Mouse (Mus musculus) small intestine, adult 2 months (tissue): ENCODE measurements around the gene Fat3. TPM values are rescaled to one million over a fixed set of nuclear protein-coding genes. Genes with fewer than 3 reads are reported as not detected.

Experiments
- H3K27ac ChIP-seq: fragments of 200-500 bp; 2 replicates; pipeline ENCODE4 v1.5.1; 2012; ENCODE audit warnings: low read depth, low read length, control low read depth, inconsistent platforms; ENCODE audit not compliant: insufficient read depth
- H3K27me3 ChIP-seq: fragments of 200-500 bp; 2 replicates; pipeline ENCODE4 v1.6.1; 2012; ENCODE audit warnings: mild to moderate bottlenecking, moderate library complexity, low read length, inconsistent platforms; ENCODE audit not compliant: control insufficient read depth, insufficient read depth
- H3K36me3 ChIP-seq: fragments of 200-500 bp; 2 replicates; pipeline ENCODE4 v1.6.1; 2012; ENCODE audit warnings: mild to moderate bottlenecking, low read length, control low read depth, inconsistent platforms; ENCODE audit not compliant: control insufficient read depth, insufficient read depth
- H3K4me1 ChIP-seq: fragments of 200-500 bp; 2 replicates; pipeline ENCODE4 v1.6.1; 2012; ENCODE audit warnings: low read length, inconsistent platforms, mixed read lengths; ENCODE audit not compliant: control insufficient read depth, insufficient read depth, insufficient read length
- H3K4me3 ChIP-seq: fragments of 200-500 bp; 2 replicates; pipeline ENCODE4 v1.5.1; 2012; ENCODE audit warnings: low read depth, mild to moderate bottlenecking, control low read depth, inconsistent platforms, low read length, moderate library complexity
- CTCF ChIP-seq: fragments of 200-500 bp; IDR thresholded peaks from 2 replicates; pipeline ENCODE4 v1.5.1; 2012; ENCODE audit warnings: low read depth, mild to moderate bottlenecking, control low read depth, inconsistent platforms, low read length, moderate library complexity, mixed read lengths; ENCODE audit not compliant: insufficient replicate concordance, insufficient read length; ENCODE audit errors: extremely low read depth
- POLR2A ChIP-seq: fragments of 200-500 bp; IDR thresholded peaks from 2 replicates; pipeline ENCODE4 v1.6.1; 2012; ENCODE audit warnings: low read depth, mild to moderate bottlenecking, control low read depth, inconsistent platforms, low read length, moderate library complexity
- WGBS: fragments of 180-500 bp; shearing (Covaris S2); methylation state at CpG from one replicate; pipeline ENCODE4 v1.1.7; 2018; 5-methylcytosine and 5-hydroxymethylcytosine counted together
- polyA plus RNA-seq: library from polyadenylated mRNA; depleted of rRNA; stranded (reverse); fragments of >200 nt; gene quantifications from 2 replicates; pipeline ENCODE4 v1.2.3, GENCODE M21; 2012

The Fat3 gene
- polyA plus RNA-seq, 1 experiment: 0.20 TPM

DNA sequence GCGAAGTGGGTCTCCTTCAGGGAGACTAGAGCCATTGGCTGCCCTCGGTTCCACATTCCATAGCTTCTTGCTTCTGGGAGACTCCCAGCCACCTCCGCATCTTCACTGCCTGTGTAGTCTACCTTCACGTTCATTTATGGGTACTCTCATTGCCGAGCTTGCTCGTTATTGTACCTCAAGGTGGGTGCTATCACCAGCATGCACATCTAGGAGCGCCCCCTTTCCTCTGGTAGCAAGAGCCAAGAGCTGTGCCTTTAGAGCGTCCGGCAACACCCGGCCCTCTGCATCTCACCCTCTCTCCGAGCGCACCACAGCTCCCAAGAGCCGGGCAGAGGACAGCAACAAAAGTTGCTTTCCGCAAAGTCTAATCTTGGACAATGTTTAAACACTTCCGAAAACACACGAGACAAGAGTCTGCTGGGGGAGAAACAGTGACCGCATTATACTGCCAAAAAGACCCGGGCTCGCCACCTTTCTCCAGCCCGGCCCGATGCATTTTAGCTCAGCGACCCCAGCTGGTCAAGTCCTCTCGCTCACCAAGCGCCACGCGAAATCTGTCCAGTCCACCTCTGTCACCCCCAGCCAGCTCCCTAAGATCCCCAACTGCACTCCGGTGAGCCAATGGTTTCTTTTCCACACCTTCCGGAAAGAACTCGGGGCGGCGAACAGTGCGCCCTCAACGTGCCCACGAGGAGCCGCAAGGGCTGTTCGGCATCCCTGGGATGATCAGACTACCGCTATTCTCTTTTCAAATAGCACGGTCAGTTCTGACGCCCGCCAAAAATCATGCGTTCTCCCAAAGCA lies 501 bp downstream of the Fat3 start:
- TF ChIP-seq POLR2A: no peak
- TF ChIP-seq CTCF: no peak
- H3K4me1 ChIP-seq: no peaks in the 10 kb centered on the region
- H3K27me3 ChIP-seq: peaks cover 5% of the 10 kb centered on the region
- peak overlapping the region; percentile 38; the same call in 1 of the 2 replicates for H3K4me3 ChIP-seq
- H3K27ac ChIP-seq: no peak overlapping the region
- H3K36me3 ChIP-seq: no peaks in the 10 kb centered on the region
- WGBS: 3% methylated on average over 41 of the region's 41 CpGs

DNA sequence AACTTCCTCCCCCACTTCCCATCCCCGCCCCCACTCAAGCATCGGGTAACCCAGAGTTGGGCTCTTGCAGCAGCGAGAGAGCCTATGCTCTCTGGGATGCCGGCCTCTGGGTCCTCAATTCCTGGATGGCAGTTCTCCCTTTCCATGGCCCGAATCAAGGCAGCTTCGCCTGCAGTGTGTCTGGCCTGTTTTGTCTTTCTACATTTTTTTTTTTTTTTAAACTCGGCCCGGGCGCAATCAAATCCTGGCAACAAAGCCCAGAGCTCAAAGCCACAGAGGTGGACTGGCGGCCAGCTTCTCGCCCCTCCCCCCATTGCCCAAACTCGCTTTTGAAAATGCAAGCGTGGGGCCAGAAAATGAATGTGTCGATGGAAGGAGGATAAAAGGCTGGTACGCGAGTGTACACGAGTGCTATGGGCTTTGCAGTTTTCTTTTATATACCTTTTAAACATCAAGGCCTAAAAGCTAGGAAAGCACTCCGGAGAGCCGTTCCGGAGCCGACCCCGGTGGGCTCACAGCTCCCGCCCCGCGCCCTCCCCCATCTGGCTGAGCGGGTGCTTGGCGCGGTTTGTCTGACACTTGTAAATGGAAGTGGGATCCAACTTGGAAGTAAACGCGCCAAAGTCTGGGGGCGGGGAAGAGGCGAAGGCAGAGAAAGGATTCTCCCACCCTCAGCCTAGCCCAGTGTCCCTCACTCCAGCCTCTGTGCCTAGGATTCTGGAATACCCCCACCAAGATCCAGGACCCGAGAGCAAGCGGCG lies 1.3 kb downstream of the Fat3 start:
- WGBS: 2% methylated on average over 35 of the region's 35 CpGs
- Histone ChIP-seq H3K4me1 (no peaks in the 10 kb centered on the region), H3K27ac (no peak overlapping the region), H3K4me3 (peak overlapping the region; percentile 11; the same call in 1 of the 2 replicates), H3K27me3 (peaks cover 5% of the 10 kb centered on the region), H3K36me3 (no peaks in the 10 kb centered on the region)
- TF ChIP-seq POLR2A (no peak), CTCF (no peak)

DNA sequence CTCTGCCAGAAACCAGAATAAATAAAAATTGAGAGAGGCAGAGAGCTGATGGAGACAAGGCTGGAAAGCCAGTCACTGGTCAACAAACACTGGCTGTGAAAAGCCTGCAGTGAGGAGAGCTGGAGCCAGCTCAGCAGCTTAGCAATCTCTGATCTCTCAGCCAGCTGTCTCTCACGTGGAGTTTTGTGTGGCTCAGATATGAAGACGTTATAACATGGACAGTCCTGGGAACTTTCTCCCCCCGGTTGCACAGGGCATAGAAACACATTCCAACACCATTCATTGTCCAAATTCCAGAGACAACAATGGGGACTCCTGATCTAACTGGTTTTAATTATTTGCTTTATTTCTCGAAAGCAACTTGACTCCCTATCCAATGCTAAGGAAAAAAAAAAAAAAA lies 2.2 kb downstream of the Fat3 start:
- Histone ChIP-seq H3K36me3 (no peaks in the 10 kb centered on the region), H3K27me3 (peaks cover 5% of the 10 kb centered on the region), H3K27ac (no peak overlapping the region), H3K4me3 (no peak overlapping the region), H3K4me1 (no peaks in the 10 kb centered on the region)
- no peak for TF ChIP-seq POLR2A
- no peak for TF ChIP-seq CTCF
- 16% methylated on average over 4 of the region's 4 CpGs for WGBS

DNA sequence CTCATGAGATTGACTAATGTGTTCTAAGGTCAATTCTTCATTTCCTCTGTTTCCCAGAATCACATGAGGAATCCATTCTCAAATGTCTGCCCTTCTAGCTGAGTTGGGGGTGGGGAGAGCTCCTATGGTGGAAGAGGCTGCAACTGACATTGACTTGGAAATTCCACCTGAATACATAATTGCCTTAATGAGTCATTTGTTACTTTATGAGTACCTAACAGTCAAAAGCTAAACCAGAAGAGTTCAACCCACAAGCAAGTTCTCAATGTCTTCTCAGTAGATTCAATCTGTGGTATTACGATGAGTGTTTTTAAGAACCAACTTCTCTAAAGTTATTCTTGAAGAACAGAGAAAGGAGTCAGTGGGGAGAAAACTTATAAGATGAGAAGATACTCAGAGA lies 3.7 kb downstream of the Fat3 start:
- H3K4me3 ChIP-seq: no peak overlapping the region
- H3K36me3 ChIP-seq: no peaks in the 10 kb centered on the region
- WGBS: 95% methylated on average over 1 of the region's 1 CpGs
- H3K4me1 ChIP-seq: no peaks in the 10 kb centered on the region
- no peak overlapping the region for H3K27ac ChIP-seq
- H3K27me3 ChIP-seq: peaks cover 5% of the 10 kb centered on the region
- no peak for TF ChIP-seq CTCF
- TF ChIP-seq POLR2A: no peak

DNA sequence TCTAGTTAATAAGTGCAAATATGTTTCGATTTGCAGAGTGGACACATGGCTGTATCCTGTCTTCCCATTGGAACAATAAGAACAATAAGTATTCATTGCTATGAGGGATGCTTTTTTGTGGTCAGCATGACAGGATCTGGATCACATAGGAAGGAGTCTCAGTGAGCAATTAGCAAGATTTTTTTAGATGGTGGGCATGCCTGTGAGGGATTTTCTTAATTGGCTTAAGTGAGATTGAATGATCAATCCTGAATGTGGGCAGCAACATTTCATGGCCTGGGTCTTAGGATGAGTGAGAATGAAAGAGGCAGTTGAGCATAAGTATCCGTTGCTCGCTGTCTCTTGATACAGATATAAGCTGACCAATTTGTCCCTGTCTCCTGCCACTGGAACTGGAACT lies 4.8 kb downstream of the Fat3 start:
- H3K27me3 ChIP-seq: peaks cover 3% of the 10 kb centered on the region
- H3K36me3 ChIP-seq: no peaks in the 10 kb centered on the region
- TF ChIP-seq POLR2A (no peak), CTCF (no peak)
- H3K4me3 ChIP-seq: no peak overlapping the region
- WGBS: 81% methylated on average over 3 of the region's 3 CpGs
- H3K27ac ChIP-seq: no peak overlapping the region
- H3K4me1 ChIP-seq: no peaks in the 10 kb centered on the region

DNA sequence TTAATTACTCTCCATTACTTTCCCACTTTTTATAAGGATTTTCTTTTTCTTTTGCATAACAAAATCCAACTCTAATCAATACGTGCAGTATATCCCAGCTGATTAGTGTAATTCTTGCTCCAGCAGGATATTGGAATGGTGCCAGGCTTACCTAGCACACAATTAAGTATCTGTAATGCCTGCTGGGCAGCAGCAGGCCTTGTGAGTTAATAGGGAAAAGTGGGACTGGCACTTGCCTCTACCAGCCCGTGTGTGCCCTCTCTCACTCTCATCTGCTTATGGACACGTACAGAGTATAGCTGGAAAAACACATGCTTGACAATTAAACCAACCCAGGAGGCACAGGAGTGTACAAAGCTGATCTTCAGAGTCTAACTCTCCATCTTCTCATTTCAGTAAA lies 11.4 kb downstream of the Fat3 start:
- H3K27ac ChIP-seq: no peak overlapping the region
- H3K27me3 ChIP-seq: no peaks in the 10 kb centered on the region
- H3K4me1 ChIP-seq: no peaks in the 10 kb centered on the region
- 56% methylated on average over 3 of the region's 3 CpGs for WGBS
- no peak overlapping the region for H3K4me3 ChIP-seq
- TF ChIP-seq POLR2A (no peak), CTCF (no peak)
- no peaks in the 10 kb centered on the region for H3K36me3 ChIP-seq

DNA sequence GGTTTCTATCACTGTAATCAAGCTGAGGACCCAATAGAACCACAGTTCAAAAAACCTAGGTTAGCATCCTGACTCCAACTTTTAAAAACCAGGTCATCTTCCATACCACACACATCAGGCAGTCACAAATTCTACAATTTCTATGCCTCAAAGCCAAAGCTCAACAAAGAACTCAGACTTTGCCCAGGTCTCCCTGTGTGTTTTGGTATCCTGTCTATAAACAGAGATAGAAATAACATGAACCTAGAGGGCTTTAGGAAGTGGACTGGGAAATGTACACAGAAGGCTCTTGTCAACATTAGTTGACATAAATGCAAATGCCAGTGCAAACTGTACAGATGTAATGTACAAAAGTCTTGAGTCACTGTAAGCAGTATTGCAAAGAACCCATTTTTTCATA lies 13.5 kb downstream of the Fat3 start:
- no peak for TF ChIP-seq CTCF
- no peak for TF ChIP-seq POLR2A
- Histone ChIP-seq H3K27me3 (no peaks in the 10 kb centered on the region), H3K36me3 (no peaks in the 10 kb centered on the region), H3K27ac (no peak overlapping the region), H3K4me3 (no peak overlapping the region), H3K4me1 (no peaks in the 10 kb centered on the region)
